Mouse (Mus musculus) embryo, embryonic 11.5 days (tissue): ENCODE data around the gene Zfpl1.

Source experiments
- DNase-seq: peaks from one replicate; pipeline ENCODE4 v3.0.0-alpha.2; 2012; ENCODE audit warnings: low read depth, low spot score

Gene Zfpl1

DNA sequence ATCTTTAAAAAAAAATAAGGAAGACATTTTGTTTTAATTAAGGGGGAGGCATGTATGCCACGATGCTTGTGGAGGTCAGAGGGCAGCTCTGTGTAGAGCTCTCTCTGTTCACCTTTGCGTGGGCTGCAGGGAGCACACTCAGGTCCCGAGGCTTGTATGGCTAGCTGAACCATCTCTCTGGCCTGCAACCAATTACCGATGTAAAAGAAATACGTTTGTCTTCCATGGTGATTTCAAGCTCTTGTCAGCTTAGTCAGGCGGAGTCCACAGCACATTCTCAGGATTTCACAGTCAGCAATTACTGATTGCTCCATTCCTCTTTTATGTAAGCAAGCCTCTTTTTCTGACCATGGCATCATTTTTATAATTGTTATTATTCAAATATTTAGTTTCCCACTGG lies 16.4 kb upstream of the Zfpl1 start:
- DNase-seq, result no peak

- no peak for DNase-seq
These were observed 13.1 kb upstream of the Zfpl1 start for GRCm38 (mm10) chr19:6097847-6098246.

GRCm38 (mm10) chr19:6094119-6094518 lies 9.4 kb upstream of the Zfpl1 start, which contains the start of gene AC131692.1:
TSS of gene AC131692.1 (plus strand) at chr19:6094419.
- DNase-seq, result no peak

- no peak for DNase-seq
These were observed 4.1 kb upstream of the Zfpl1 start for GRCm38 (mm10) chr19:6088841-6089240.

DNA sequence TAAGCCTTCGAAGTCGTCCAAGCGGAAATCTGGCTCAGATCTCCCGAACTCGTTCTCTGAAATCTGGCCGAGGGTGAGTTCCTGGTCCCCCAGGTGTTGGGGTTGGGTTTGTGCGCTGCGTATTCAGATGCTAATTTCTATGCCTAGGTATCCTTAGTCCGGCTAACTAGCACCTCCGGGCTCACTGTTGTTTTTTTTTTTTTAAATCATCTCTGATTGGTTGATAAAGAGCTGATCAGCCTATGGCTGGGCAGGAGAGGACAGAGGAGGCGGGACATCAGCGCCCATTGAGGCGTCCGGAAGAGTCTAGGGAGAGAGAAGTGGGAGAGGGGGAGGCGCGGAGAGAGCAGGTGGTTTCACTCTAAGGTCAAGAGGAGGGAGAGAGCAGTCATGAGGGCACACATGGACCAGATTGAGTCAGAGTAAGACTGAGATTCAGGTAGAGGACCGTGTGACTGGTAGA lies 692 bp upstream of the Zfpl1 start:
- peak; percentile 55 for DNase-seq

DNA sequence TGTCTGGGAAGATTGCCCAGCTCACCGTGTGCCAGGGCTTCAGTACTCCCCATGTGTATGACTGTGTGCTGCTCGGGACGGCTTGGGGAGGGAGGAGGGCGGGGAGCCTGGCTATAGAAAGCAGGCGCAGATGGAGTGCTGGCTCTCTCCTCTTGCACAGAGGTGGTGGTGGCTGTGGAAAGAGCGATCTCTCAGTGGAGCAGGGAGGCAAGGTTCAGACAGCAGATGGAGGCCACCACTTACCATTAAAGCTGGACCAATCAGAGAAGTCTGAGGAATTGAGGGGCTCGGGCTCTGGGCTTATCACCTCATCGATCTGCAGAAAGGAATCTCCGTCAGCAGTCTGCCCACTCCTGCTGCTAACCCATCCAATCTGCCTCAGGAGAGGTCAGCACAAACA lies 2.6 kb downstream of the Zfpl1 start, which contains the start of gene Gm28374:
TSS of gene Gm28374 (minus strand) at position 101 of the 400 bp plus-strand sequence.
- DNase-seq, result no peak

GRCm38 (mm10) chr19:6079983-6080480 lies 4.7 kb downstream of the Zfpl1 start, which contains the start of gene Tmem262:
TSS of gene Tmem262 (plus strand) at chr19:6080033.
- DNase-seq, result no peak

- DNase-seq, result peak; percentile 81
These were observed 8.0 kb downstream of the Zfpl1 start, which contains the start of gene Vps51 for GRCm38 (mm10) chr19:6076564-6077393. TSS of gene Vps51 (minus strand) at chr19:6077231.

DNA sequence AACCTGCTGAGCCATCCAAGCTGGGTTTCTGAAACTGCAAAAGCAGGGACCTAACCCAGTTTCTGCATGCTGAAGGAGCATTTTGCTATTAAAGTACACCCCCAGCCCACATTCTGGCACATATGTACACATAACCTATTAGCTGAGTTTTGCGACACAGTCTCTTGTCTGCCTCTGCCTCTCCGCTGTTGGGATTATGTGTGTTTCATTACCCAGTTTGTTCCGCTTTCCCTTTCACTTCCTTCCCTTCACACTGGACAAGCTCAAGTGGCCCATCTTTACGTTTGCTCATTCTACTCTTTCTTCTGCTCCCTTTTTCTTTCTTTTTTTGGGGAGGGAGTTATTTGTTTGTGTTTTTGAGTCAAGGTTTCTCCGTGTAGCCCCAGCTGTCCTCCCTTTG lies 10.9 kb downstream of the Zfpl1 start:
- DNase-seq, result no peak

DNA sequence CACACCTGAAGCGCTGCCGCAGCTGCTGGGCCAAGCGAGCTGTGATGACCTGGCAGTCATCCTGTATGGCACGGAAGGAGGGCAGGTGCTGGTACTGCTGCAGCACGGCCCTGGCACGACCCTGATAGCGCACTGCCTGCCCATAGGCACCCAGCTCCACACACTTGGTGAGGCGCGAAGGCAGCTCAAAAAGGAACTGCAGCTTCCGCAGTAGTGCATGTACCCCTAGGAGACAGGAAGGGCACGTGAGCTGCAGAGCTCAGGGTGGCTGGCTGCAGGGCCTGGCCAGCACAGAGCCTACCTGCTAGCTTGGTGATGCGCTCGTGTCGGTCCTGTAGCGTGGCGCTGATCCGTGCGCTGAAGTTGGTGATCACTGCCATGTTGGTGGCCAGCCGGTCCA lies 13.5 kb downstream of the Zfpl1 start:
- DNase-seq, result no peak

DNA sequence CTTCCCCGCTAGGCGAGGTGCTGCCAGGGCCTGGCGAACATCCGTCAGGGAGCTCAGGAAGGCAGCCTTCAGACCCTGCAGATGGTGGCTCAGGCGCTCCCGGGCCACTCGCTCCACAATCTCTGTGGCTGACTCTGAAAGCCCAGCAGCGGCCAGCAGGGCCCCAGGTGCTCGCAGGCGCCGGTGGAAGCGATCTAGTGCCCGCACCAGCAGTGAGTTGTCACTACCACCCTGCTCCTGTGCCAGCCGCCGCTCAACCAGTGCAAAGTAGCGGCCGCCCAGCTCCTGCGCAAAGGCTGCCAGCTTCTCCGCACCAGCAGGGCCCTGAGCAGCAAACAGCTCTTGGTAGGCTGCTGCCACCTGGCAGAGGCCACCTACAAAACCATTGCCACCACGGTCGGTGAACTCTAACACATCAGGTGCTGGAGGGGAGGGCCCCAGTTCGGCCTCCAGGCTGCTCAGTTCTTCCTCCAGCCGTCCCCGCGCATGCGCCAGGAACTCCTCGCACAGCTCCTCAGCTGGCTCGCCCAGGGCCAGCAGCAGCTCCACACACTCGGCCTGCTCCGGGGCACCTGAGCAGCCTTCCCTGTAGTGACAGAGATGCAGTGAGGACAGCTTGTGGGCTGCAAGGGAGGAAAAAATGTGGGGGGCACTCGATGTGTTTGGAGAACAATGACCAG lies 14.0 kb downstream of the Zfpl1 start:
- DNase-seq, result no peak

DNA sequence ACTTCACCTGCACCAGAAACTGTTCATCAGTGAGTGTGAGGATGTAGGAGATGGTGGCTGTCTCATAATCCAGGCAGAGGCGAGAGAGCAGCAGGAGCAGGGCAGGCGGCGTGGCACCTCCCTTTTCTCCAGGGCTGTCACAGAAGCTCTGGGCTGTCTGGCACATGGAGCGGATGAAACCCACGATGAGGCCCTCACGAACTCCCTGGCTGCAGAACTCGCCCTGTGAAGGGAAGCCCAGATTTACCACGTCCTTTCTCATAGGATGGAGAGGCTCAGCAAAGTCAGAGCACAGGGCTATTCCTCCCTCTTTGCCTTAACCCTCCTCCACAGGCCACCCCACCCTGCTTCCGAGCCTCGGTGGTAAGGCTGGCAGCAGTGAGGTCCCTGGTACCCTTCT lies 14.9 kb downstream of the Zfpl1 start:
- DNase-seq, result no peak

DNA sequence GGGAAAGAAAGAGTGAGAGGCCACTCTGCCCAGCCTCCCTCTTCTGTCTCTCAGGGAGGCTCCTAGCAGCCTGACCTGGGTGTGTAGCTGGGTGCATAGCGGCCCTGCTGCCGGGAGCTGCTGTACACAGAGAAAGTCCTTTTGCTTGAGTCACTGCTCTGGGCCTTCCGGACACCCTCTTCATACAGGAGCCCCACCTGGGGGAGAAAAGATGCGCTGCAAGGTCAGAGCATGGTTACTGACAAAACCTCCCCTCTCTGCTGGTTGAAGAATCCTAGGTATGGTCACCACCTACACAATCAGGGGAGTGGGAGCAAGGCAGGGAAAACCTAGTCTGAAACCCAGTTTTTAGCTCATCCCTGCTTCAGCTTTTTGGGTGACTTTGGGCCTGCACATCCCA lies 15.8 kb downstream of the Zfpl1 start:
- DNase-seq, result no peak

- peak; percentile 85 for DNase-seq
These were observed 16.9 kb downstream of the Zfpl1 start, which contains the start of gene Tm7sf2 for GRCm38 (mm10) chr19:6067724-6068415. TSS of gene Tm7sf2 (minus strand) at chr19:6068373.

- DNase-seq, result no peak
These were observed 17.6 kb downstream of the Zfpl1 start for GRCm38 (mm10) chr19:6067011-6067723.

- no peak for DNase-seq
These were observed 18.2 kb downstream of the Zfpl1 start for GRCm38 (mm10) chr19:6066571-6066970.

DNA sequence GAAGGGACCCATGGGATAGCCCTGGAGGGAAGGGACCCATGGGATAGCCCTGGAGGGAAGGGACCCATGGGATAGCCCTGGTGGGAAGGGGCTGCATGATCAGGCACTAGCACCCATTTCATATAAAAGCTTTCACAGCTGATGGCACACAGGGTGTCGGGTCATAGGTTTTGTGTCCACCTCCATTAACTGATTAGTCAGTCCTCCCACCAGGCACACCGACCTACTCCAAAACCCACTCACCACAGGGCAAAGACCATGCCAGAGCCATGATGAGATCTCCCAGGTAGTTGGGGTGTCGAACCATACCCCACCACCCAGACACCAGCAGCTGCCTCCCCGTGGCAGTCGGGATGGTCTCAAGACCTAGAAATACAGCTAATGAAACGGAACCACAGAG lies 21.7 kb downstream of the Zfpl1 start:
- DNase-seq, result no peak

DNA sequence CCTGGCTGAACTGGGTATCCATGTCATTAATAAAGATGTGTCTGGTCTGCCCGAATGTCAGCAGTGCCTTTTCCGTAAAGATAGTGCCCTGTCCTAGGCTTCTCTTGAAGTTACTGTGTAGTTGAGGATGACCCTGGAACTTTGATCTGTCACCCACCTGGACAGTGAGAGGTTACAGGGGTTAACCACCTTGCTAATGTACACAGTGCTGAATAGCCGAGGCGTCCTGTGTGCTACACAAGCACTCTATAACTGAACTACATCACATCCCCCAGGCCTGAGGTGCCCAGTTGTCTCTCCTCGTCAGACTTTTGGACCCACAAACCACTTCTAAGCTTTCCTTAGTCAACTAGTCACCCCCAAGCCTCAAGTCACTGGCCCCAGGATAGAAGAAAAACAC lies 22.3 kb downstream of the Zfpl1 start:
- no peak for DNase-seq

GRCm38 (mm10) chr19:6061641-6062302 lies 23.0 kb downstream of the Zfpl1 start:
- DNase-seq, result no peak

DNA sequence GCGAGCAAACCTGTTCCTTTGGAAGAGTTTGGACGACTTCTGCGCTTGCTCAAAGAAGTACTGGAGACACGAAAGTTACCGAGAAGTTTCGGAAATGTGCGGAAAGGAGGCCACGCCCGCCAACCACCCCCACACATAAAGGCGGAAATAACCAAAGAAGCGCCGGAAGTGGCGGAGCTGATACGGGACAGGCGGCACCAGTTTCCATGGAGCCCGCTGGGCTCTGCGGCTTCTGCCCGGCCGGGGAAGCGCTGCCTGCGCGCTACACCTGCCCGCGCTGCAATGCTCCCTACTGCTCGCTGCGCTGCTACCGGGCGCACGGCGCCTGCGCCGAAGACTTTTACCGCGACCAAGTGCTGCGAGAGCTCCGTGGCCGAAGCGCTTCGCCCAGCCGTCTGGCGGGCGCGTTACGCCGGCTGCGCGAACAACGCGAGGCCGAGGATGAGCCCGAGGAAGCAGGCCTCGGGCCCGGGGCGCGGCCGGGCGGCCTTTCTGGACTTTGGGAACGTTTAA lies 23.7 kb downstream of the Zfpl1 start, which contains the start of gene Znhit2:
TSS of gene Znhit2 (plus strand) at position 172 of the 513 bp plus-strand sequence.
- DNase-seq, result peak; percentile 89
